Mouse (Mus musculus): ENCODE results near the gene Cenpm. TPM values are rescaled to one million over a fixed set of nuclear protein-coding genes. Genes with fewer than 3 reads are reported as not detected.
A peak's percentile ranks its signal among the peaks of the same experiment; 100 is the strongest.

The Cenpm gene
- polyA plus RNA-seq, 1 experiment from 2014 or later = 27.8 TPM

GRCm38 (mm10) chr15:82229542-82230045 is 15.0 kb downstream of the Cenpm start:
- Histone ChIP-seq H3K4me2 (ENCODE audit: low read depth, low read length) (peak overlapping the region; percentile 51), H3K27ac (ENCODE audit: low read depth) (peak overlapping the region; percentile 75), H3K4me3 (ENCODE audit: low read depth, low read length) (no peak overlapping the region)

GRCm38 (mm10) chr15:82225769-82226168 is 18.8 kb downstream of the Cenpm start:
- H3K4me3 ChIP-seq (ENCODE audit: low read depth, low read length) = no peak overlapping the region
- ATAC-seq = no peak
- TF ChIP-seq CTCF (IDR thresholded peaks at IDR 0.05; ENCODE audit: low read depth) (no peak), EP300 (IDR thresholded peaks at IDR 0.05; ENCODE audit: low read depth) (no peak)
- H3K4me1 ChIP-seq (ENCODE audit: insufficient read depth) = peaks cover 30% of the 10 kb centered on the region
- H3K27me3 ChIP-seq (ENCODE audit: insufficient read depth, low read length) = peaks cover 35% of the 10 kb centered on the region
- no peak overlapping the region for H3K9ac ChIP-seq (replicated peaks)
- H3K9me3 ChIP-seq (ENCODE audit: low read length) = no peaks in the 10 kb centered on the region
- H3K36me3 ChIP-seq (replicated peaks; ENCODE audit: insufficient read depth, low read length) = no peaks in the 10 kb centered on the region
- H3K27ac ChIP-seq (ENCODE audit: low read depth) = no peak overlapping the region
- no peak overlapping the region for H3K4me2 ChIP-seq (ENCODE audit: low read depth, low read length)
- WGBS (ENCODE audit: insufficient replicate concordance) = 60% methylated on average over 5 of the region's 5 CpGs
- DNase-seq = no peak

More at GRCm38 (mm10) chr15:82229542-82230045, 15.0 kb downstream of the Cenpm start:
- peak overlapping the region; percentile 53 for H3K9ac ChIP-seq (replicated peaks)
- H3K36me3 ChIP-seq (replicated peaks; ENCODE audit: insufficient read depth, low read length) = no peaks in the 10 kb centered on the region
- no peaks in the 10 kb centered on the region for H3K9me3 ChIP-seq (ENCODE audit: low read length)
- peak; percentile 60 for DNase-seq
- peak; percentile 91 for ATAC-seq
- H3K27me3 ChIP-seq (ENCODE audit: insufficient read depth, low read length) = peaks cover 16% of the 10 kb centered on the region
- 50% methylated on average over 11 of the region's 11 CpGs for WGBS (ENCODE audit: insufficient replicate concordance)
- H3K4me1 ChIP-seq (ENCODE audit: insufficient read depth) = peaks cover 25% of the 10 kb centered on the region
- TF ChIP-seq EP300 (IDR thresholded peaks at IDR 0.05; ENCODE audit: low read depth) (peak; percentile 34; the same call in 1 of the 2 replicates), CTCF (IDR thresholded peaks at IDR 0.05; ENCODE audit: low read depth) (no peak)

- Histone ChIP-seq H3K4me2 (ENCODE audit: low read depth, low read length) (peak overlapping the region; percentile 79), H3K27ac (ENCODE audit: low read depth) (no peak overlapping the region), H3K4me3 (ENCODE audit: low read depth, low read length) (peak overlapping the region; percentile 54), H3K4me1 (ENCODE audit: insufficient read depth) (peaks cover 20% of the 10 kb centered on the region), H3K27me3 (ENCODE audit: insufficient read depth, low read length) (peaks cover 35% of the 10 kb centered on the region), H3K9me3 (ENCODE audit: low read length) (no peaks in the 10 kb centered on the region), H3K36me3 (replicated peaks; ENCODE audit: insufficient read depth, low read length) (no peaks in the 10 kb centered on the region), H3K9ac (replicated peaks) (no peak overlapping the region)
- TF ChIP-seq EP300 (IDR thresholded peaks at IDR 0.05; ENCODE audit: low read depth) (peak; percentile 32; the same call in 1 of the 2 replicates), CTCF (IDR thresholded peaks at IDR 0.05; ENCODE audit: low read depth) (no peak)
- DNase-seq = peak; percentile 16
- ATAC-seq = peak; percentile 42
- WGBS (ENCODE audit: insufficient replicate concordance) = 39% methylated on average over 7 of the region's 7 CpGs
These were observed 19.8 kb downstream of the Cenpm start for GRCm38 (mm10) chr15:82224602-82225215.

- DNase-seq = peak; percentile 74
- H3K4me3 ChIP-seq (ENCODE audit: low read depth, low read length) = peak within 1 kb of the TSS; percentile 54
These were observed 20.6 kb downstream of the Cenpm start, which contains the start of gene Tnfrsf13c for GRCm38 (mm10) chr15:82223657-82224601. Tnfrsf13c (minus strand) TSS chr15:82224369.

GRCm38 (mm10) chr15:82223251-82223650 is 21.3 kb downstream of the Cenpm start:
- ATAC-seq (no peak), DNase-seq (no peak)
- Histone ChIP-seq H3K4me3 (ENCODE audit: low read depth, low read length) (peak overlapping the region; percentile 54), H3K27me3 (ENCODE audit: insufficient read depth, low read length) (peaks cover 35% of the 10 kb centered on the region), H3K36me3 (replicated peaks; ENCODE audit: insufficient read depth, low read length) (no peaks in the 10 kb centered on the region), H3K4me1 (ENCODE audit: insufficient read depth) (peaks cover 13% of the 10 kb centered on the region), H3K9me3 (ENCODE audit: low read length) (no peaks in the 10 kb centered on the region), H3K9ac (replicated peaks) (no peak overlapping the region; the same call in 1 of the 2 replicates), H3K4me2 (ENCODE audit: low read depth, low read length) (peak overlapping the region; percentile 79), H3K27ac (ENCODE audit: low read depth) (no peak overlapping the region)
- 34% methylated on average over 7 of the region's 7 CpGs for WGBS (ENCODE audit: insufficient replicate concordance)
- TF ChIP-seq CTCF (IDR thresholded peaks at IDR 0.05; ENCODE audit: low read depth) (no peak), EP300 (IDR thresholded peaks at IDR 0.05; ENCODE audit: low read depth) (no peak)

More at GRCm38 (mm10) chr15:82223657-82224601, 20.6 kb downstream of the Cenpm start, which contains the start of gene Tnfrsf13c:
- no peak within 1 kb of the TSS for H3K27ac ChIP-seq (ENCODE audit: low read depth)
- WGBS (ENCODE audit: insufficient replicate concordance) = 3% methylated on average over 44 of the region's 44 CpGs
- peaks cover 13% of the 10 kb centered on the region for H3K4me1 ChIP-seq (ENCODE audit: insufficient read depth)
- H3K9ac ChIP-seq (replicated peaks) = peak within 1 kb of the TSS; percentile 49
- no peaks in the 10 kb centered on the region for H3K9me3 ChIP-seq (ENCODE audit: low read length)
- H3K4me2 ChIP-seq (ENCODE audit: low read depth, low read length) = peak within 1 kb of the TSS; percentile 79
- H3K36me3 ChIP-seq (replicated peaks; ENCODE audit: insufficient read depth, low read length) = no peaks in the 10 kb centered on the region
- H3K27me3 ChIP-seq (ENCODE audit: insufficient read depth, low read length) = peaks cover 35% of the 10 kb centered on the region
- peak; percentile 78 for ATAC-seq
- no peak for TF ChIP-seq EP300 (IDR thresholded peaks at IDR 0.05; ENCODE audit: low read depth)
- TF ChIP-seq CTCF (IDR thresholded peaks at IDR 0.05; ENCODE audit: low read depth) = no peak

Measured in liver, postnatal 0 days (tissue).